Mouse (Mus musculus): Measurements from ENCODE around the gene Prmt7.

The Prmt7 gene

GRCm38 (mm10) chr8:106288732-106289131 is 78.0 kb downstream of the Prmt7 start:
- no peak for DNase-seq (ENCODE audit: low read depth, low spot score)

GRCm38 (mm10) chr8:106289464-106289863 is 78.7 kb downstream of the Prmt7 start:
- no peak for DNase-seq (ENCODE audit: low read depth, low spot score)

- DNase-seq (ENCODE audit: low read depth, low spot score) = no peak
Observed at GRCm38 (mm10) chr8:106292484-106293396, 82.0 kb downstream of the Prmt7 start.

- DNase-seq (ENCODE audit: low read depth, low spot score) = no peak
Observed at GRCm38 (mm10) chr8:106298261-106298660, 87.5 kb downstream of the Prmt7 start.

- DNase-seq (ENCODE audit: low read depth, low spot score) = no peak
Observed at GRCm38 (mm10) chr8:106298846-106299245, 88.1 kb downstream of the Prmt7 start.

GRCm38 (mm10) chr8:106299686-106300085 is 89.0 kb downstream of the Prmt7 start:
- no peak for DNase-seq (ENCODE audit: low read depth, low spot score)

- DNase-seq (ENCODE audit: low read depth, low spot score) = no peak
Observed at GRCm38 (mm10) chr8:106300739-106301715, 90.3 kb downstream of the Prmt7 start.
